Mouse (Mus musculus): ENCODE measurements around the gene Atp6v1f. TPM values are rescaled to one million over a fixed set of nuclear protein-coding genes. Genes with fewer than 3 reads are reported as not detected.

Atp6v1f gene
- total RNA-seq, 2 experiments from 2014 or later: 250 to 276 TPM

DNA sequence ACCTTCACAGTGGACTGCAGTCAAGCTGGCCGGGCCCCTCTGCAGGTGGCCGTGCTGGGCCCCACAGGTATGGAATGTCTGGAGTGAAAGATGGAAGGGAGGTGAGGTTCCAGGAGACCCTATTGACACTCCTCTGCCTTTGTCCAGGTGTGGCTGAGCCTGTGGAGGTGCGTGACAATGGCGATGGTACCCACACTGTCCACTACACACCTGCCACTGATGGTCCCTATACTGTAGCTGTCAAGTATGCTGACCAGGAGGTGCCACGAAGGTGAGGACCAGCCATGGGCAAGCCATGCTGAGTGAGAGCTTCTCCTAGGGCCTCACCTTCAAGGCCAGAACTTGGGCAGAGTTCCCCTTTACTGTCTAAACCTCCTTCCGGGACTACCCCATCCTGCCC is 16.9 kb upstream of the Atp6v1f start:
- DNase-seq (ENCODE audit: low spot score in 2 of 2): no peak

DNA sequence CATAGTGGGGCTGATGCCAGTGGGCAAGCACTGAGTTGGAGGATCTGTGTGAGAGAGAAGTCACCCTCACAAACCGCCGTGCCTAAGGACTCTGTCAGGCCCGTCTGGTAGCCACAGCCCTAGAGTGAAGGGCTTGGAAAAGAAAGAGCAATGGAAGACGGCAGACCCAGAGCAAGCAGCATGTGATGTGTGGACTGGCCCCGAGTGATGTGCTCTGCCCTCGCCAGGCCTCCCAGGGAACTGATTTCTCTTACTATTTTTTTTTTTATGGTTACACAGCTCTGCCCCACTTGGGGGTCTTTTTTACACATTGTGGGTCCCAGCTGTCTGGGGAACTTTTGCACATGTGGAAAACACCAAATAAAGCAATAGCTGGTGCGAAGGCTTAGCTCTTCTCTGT is 6.0 kb upstream of the Atp6v1f start:
- no peak for DNase-seq (ENCODE audit: low spot score in 2 of 2)

DNA sequence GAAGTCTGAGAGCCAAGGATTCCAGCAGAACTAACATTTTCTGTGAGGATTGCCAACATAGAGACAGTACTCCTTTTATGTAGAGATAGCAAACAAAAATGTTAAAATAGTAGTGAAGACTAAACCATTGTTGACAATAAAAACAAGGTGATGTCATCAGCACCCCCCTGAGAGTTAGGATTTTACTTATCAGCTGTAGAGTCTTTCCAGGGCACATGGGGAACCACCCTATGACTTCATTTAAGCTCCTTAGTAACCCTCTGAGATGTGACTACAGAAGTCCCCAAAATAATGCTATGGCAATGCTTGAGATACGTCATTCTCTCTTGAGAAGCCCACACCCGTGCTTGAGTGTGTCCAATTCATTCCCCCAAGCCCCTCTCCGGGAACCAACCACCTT is 4.1 kb upstream of the Atp6v1f start:
- no peak for DNase-seq (ENCODE audit: low spot score in 2 of 2)

DNA sequence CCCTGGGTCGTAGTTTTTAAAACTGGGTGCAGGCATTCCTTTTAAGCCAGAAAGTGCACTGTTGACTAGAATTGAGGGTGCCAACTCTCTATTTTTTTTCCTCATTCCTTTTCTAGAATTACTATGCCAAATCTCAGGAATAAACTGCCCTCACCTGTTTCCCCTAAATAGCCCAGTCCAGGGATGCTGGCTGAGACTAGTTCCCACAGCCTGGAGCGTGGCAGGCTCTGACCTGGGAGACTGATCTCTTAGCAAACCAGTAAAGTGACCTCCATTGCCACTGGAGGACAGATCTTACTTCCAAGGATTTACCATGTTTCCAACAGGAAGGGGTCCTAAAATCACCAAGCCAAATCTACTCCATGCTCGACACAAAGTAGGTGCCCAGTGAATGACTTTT is 1.3 kb downstream of the Atp6v1f start:
- DNase-seq (ENCODE audit: low spot score in 2 of 2): no peak

DNA sequence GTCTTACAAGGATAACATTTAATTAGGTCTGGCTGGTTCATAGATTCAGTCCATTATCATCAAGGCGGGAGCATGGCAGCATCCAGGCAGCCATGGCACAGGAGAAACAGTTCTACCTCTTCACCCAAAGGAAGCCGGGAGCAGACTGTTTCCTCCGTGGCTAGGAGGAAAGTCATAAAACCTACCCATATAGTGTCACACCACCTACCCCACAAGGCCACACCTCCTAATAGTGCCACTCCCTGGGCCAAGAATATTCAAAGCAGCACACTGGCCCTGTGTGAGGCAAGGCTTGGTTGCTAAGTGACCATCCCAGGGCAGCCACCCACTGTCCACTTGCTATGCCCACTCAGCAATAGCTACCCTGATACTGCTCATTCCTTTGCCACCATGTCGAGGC is 3.6 kb downstream of the Atp6v1f start, which contains the start of gene Atp6v1fnb:
Atp6v1fnb (plus strand) TSS at position 301 of the 400 bp plus-strand sequence.
- no peak for DNase-seq (ENCODE audit: low spot score in 2 of 2)

DNA sequence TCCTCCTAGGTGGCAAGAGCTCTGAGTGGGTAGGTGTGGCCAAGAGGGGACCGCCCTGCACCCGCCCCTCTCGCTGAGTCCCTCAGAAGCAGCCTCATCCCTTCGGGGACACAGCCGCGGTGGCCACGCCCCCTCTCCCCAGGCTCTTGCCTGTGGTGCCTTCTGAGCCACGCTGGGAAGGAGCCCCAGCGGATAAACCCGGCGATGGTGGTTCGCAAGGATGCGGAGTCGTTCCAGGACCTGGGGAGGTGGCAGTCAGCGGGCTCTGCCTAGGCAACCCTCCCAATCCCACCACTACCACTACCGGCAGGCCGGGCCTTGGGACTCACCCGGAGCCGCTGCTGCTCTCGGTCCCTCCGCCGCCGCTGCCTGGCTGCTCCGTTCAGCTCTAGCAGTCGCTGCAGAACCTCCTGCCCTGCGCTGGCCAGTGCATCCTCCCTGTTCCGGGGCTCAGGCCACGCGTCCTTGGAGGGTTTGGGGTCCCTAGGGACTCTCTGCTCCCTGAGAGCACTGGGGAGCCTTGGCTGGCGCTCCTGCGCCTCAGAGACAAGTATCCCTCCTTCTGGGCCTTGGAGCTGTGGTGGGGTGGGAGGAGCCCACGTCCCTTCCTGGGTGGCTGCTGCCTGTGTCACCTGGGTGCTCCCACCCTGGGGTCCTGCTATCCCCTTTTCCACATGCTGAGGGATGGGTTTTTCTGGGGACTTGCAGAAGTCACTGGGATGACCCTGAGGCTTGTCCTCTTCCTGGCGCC is 6.6 kb downstream of the Atp6v1f start:
- DNase-seq (ENCODE audit: low spot score in 2 of 2): peak; percentile 66 to 70

DNA sequence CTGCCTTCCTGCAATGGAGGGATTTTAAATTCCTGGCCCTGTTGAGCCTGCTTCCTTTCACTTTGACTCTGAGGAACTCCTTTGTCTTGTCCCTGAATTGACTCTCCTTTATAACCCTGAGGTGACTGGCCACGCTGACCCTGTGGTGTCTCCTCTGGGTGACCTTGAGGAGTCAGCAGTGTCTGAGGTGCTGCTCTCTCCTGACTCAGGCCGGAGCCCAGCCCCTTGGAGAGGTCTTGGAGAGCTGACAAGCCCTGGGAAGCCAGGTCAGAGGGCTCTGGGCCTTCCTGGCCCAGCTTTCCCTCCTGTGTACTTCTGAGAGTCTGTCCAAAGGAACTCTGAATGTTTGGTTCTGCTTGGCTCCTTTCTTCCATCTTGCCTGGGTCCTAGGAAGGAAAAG is 7.2 kb downstream of the Atp6v1f start:
- DNase-seq (ENCODE audit: low spot score in 2 of 2): no peak

DNA sequence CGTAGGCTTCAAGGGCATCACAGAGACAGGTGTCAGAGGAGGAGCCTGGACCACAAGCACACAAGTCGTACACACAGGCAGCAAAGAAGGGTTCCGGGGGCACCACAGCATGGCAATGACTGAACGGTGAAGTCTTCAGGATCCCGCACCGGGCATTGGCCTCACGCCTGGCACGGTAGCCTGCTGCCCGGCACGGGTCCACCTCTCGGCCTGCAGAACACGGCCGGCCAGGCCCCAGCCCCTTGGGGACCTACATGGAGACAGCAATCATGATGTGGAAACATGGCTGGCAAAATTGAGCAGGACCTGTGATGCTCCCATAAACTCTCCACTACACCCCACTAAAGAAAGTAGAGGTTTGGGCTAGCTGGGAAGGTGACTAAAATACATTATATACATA is 15.2 kb downstream of the Atp6v1f start:
- no peak for DNase-seq (ENCODE audit: low spot score in 2 of 2)

DNA sequence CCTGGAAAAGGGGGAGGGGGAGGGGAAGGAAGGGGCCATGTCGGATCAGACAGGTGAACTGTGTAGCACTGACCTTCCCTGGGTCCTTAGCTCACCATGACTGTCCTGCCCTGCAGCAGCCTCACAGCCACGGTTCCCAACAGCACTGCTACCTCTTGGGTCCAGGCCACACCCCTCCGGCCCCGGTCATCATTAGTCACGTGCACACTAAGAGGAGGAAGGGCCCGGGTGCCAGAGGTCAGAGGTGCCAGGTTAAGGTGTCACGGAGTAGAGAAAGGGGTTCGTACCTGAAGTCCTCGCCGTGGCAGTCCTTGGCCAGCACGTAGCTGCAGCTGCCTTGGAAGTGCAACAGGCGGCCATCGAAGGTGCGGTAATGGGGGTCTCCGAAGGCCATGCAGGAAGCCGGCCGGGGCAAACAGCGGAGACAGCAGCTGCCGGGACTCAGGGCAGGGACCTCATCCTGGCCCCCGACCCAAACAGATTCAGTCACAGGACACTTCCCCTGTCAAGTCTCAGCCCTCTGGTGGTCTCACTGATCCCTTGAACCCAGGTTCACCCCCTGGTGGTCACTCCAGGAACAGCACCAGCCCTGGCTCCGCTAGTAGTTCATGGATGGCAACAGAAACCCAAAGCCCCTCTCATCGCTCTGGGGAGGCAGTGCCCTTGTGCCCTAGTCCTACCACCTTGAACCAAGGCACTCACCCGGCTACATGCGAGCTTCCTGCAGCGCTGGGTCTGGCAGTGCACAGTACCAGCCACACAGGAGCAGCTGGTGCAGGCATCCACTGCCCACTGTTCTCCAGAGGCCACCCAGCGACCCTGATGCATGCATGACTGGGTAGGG is 17.4 kb downstream of the Atp6v1f start:
- peak; percentile 9 to 46 for DNase-seq (ENCODE audit: low spot score in 2 of 2)

DNA sequence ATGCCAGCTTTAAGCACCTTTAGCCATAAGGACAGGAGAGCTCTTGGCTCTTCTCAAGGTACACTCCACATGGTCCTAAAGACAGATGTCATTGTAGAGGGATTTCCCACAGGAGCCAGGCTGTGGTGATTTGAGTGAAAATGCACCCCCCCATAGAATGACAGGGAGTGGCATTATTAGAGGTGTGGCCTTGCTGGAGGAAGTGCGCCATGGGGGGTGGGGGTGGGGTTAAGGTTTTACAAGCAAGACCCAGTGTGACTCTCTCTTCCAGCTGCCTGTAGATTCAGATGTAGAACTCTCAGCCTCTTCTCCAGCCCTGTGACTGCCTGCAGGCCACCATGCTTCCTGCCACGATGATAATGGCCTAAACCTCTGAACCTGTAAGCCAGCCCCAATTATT is 18.4 kb downstream of the Atp6v1f start:
- DNase-seq (ENCODE audit: low spot score in 2 of 2): no peak

DNA sequence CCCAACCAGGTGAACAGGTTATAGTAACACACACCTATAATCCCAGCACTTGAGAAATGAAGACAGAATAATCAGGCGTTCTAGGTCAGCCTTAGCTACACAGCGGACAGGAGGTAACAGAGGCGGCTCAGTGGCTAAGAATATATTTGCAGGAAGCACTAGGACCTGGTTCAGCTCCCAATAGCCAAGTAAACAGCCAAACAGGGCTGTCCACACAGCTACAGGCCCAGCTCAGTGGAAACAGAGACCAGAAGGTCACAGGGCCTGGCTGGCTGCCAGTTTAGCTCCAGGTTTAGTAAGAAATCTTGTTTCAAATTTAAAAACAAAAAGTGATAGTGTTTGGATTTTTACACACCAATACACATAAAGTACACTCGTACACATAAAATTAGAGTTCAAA is 26.6 kb downstream of the Atp6v1f start:
- no peak for DNase-seq (ENCODE audit: low spot score in 2 of 2)

DNA sequence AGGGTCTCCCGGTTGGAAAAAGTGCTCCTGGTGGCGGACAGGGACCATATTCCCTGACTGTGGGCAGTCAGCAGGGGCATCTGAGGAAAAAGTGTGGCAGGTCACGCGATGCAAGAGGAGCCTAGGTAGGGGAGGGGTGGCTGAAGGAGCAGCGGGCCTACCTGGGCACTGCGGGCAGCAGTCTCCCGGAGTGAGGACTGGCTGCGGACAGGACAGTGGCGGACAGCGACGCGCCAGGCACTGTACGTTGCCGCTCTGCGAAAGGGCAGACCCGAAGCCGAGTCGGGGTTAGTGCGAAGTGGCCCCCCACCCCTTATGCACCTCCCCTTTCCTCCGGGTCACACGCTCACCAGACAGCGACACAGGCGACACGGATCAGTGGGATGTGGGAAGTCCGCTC is 28.8 kb downstream of the Atp6v1f start:
- no peak for DNase-seq (ENCODE audit: low spot score in 2 of 2)

DNA sequence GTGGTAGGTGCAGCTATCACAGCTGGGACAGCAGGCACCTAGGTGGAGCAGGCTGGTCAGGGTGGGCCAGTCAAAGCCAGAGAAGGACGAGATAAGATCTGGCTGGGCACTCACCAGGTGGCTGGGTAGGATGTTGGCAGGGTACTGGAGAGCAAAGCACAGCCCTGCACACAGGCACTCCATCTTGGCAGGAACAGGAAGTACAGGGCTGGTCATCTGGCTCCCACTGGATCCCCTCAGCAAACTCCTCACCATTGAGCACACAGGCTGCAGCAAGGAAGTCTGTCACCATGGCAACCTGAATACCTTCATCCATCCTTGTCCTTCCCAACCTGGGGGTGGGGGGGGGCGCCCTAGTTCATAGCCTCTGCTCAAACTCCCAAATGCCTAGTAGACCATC is 30.3 kb downstream of the Atp6v1f start:
- no peak for DNase-seq (ENCODE audit: low spot score in 2 of 2)

DNA sequence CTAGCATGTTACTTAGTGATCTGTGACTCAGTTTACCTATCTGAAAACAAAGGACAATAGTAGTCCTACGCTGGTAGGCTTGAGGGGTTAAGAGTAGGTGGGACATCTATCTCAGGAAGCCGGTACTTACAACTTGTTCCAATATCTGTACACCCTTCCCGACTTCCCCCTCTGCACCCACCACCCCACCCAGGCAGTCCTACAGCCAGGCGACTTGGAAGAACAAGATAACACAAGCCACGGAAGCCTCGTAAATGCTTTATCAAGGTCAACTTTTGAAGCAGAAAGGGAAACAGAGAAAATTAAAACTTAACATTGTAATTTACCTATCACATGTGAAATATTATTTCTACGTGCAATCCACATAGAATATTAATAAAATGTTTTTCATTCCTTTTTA is 32.7 kb downstream of the Atp6v1f start:
- DNase-seq (ENCODE audit: low spot score in 2 of 2): no peak

DNA sequence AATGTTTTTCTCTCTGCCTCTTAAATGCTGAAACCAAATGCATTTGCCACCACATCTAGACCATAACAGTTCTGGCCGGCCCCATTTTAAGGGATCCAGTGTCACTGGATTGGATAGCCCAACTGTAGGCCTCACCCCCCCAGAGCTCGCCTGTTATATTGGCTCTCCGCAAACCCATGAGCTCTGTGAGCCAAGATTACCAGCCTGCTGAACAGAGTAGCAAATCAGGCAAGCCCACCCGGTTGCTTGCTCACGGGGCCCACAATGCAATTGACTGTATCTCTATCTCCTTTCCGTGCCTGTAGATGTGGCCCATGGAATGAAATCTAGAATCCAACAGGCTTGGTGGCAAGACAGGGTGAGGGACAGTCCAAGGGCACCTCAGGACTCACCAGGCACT is 33.3 kb downstream of the Atp6v1f start:
- no peak for DNase-seq (ENCODE audit: low spot score in 2 of 2)

DNA sequence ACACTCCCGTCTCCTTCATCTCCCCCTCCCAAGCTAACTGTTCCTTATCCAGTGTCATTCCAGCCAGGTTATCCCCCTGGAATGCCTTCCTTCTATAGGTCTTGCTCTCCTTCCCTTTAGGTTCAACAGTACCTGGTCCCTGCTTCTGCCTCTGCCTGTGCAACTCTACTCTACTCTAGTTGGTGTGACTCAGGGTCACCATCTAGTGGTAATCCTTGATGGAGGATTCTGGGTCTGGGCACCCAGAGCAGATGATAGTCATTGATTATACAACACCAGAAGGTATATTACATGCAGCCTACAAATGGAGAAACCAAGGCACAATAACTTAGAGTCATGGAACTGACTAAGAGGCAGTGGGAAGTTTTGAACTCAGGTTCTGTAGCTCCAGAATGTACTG is 34.1 kb downstream of the Atp6v1f start:
- peak in 1 of 2 experiments; percentile 34 for DNase-seq (ENCODE audit: low spot score in 2 of 2)

DNA sequence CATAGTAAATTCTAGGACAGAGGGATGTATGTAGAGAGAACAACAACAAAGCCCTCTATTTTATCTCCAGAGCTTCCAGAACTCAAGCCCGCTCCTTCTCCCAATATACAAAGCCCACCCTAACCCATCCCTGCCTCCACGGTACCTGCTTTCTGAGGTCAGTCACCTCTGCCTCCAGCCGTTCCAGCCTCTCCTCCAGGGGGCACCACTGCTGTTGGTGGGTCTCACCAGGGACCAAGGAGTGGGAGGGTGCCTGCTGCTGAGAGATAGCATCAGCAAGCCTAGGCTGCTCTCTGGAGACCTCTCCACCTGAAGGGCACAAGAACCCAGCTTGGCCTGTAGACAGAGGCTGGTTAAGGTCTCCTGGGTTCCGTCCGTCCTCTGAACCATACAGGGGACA is 38.0 kb downstream of the Atp6v1f start:
- no peak for DNase-seq (ENCODE audit: low spot score in 2 of 2)

DNA sequence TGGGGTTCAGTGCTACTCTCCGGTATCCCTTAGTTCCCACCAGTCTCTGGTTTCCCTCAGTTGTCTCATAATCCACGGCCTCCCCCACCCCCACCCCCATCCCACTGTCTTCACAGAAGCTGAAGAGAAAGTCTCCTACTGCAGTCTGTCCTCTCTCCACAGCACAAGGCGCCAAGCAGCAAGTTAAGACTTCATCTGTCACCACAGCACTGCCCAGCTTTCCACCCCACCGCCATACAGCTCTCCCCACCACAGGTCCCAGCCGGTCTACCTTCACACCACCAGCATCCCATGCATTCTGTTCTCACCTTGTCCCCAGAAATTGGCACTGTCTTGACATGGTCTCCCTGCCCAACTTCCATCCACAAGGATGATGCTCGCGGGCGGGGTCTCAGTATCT is 39.3 kb downstream of the Atp6v1f start:
- DNase-seq (ENCODE audit: low spot score in 2 of 2): no peak

DNA sequence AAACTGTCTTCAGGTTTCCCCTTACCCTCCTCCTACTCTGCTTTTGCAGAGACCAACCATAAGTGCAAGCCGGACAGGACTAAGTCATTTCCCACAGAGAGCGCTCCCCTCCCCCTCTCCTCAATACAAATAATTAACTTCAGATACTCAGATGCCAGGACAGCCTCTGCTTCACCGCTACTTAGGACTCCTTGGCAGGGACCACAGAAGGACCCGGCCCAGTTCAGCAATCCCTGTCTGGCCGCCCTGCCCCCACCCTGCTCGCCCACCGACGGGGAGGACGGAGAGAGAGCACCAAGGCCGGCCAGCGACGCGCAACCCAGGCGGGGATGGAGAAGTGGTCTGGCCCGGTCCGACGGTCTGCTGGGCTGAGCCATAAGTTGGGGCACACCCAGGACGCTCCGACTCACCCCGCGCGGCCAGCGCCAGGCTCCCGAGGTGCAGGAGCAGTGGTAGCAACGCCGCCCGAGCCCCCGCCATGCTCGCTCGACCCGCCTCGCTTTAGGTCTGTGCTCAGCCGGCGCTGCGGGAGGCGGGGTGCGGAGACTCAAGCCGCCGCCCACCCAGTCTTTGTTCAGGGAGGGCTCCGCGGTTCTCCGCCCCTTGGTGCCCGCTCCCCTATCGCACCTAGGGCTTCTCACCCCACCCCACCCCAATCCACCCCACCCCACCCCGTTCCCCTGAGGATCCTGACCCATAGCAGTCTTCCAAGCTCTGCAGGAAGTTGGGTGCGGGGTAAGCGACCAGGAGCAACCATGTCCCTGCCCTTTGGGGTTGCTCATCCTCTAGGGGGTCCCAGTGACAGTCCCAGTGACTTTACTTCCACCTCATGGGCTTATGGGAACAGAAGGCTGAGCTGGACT is 40.2 kb downstream of the Atp6v1f start, which contains the start of gene Kcp:
Kcp (minus strand) TSS at position 506 of the 863 bp plus-strand sequence.
- DNase-seq (ENCODE audit: low spot score in 2 of 2): no peak

DNA sequence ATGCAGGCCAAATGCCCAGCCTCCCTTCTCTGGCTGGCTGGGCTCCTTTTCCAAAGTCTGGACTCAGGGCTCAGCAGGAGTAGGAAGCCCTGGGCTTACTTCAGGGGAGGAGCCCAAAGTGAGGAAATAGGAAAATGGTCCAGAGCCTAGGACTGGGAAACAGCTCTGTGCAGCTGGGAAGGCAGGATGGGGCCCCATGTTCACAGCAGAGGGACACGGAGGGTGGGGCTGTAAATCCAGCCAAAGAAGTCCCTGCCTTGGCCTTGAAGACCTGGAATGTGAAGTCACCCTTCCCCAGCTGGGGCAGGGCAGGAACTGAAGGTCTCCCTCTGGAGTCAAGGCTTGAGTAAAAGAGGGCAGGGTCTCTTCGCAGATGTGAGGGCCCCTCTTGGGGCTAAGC is 41.6 kb downstream of the Atp6v1f start:
- no peak for DNase-seq (ENCODE audit: low spot score in 2 of 2)

DNA sequence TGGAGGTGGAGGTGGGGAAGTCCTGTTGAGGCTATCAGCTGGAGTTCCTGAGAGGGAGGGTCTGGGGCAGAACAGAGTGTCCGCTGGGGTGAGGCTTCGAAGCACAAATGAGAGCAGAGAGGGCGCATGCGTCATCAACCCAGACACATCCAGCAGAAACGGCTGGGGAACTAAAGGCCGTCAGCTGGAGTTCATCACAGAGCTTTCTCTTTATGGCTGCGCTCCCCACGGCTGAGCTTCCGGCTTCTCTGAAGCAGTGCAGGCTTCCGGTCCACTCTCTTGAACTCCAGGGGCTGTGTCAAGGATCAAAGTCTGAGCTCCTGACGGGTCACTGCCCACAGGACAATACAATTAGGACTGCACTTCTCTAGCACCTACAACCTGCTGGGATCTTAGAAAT is 45.8 kb downstream of the Atp6v1f start:
- DNase-seq (ENCODE audit: low spot score in 2 of 2): no peak

DNA sequence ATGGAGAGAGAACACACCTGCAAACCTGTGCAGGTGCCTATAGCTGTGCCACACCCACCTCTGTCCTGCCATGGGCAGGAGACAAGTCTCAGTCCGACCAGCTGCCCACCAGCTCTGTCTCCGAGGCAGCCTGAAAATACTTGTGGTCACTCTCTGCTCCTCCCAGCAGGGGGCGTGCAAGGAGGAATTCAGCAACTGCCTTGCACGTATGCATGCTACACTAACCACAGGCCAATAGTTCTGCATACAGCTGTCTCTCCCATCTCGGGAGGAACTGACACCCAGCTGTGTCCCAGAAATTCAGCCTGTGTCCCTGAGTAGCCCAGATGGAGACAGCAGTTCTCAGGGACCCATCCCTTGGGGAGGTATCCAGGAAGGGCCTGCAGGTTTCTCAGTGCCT is 49.6 kb downstream of the Atp6v1f start:
- DNase-seq (ENCODE audit: low spot score in 2 of 2): peak; percentile 37 to 61

Data from layer of hippocampus, adult 18-20 months (tissue).